Mouse (Mus musculus): ENCODE data around the gene Lyst. TPM values are rescaled to one million over a fixed set of nuclear protein-coding genes. Genes with fewer than 3 reads are reported as not detected.

Lyst gene
- 1.5 and 2.6 TPM in 2 replicates for polyA plus RNA-seq (2012; rRNA removed)

GRCm38 (mm10) chr13:13590048-13591011, at the start of gene Lyst:
Lyst (plus strand) TSS chr13:13590397.

GRCm38 (mm10) chr13:13783894-13784419, 193.8 kb downstream of the Lyst start, which contains the start of gene Gng4:
Gng4 (plus strand) TSS chr13:13784059.

Other genes starting within 250 kb of the Lyst start
- gene Gpr137b, start 196.4 kb upstream of the Lyst start, polyA plus RNA-seq (2012; rRNA removed): 2.1 and 3.2 TPM in 2 replicates
- gene Nid1, start 152.8 kb upstream of the Lyst start, polyA plus RNA-seq (2012; rRNA removed): 18.4 and 19.4 TPM in 2 replicates
- gene Gng4, start 193.7 kb downstream of the Lyst start, polyA plus RNA-seq (2012; rRNA removed): 0.02 TPM in 1 of 2 replicates, not detected in the other